Mouse (Mus musculus) MEL-GATA-1-ER (cell line): ENCODE measurements around the gene A530032D15Rik.
"Not testable (repeated sequence)": the region's sequence is repeated elsewhere in the genome, so short reads cannot be mapped to it uniquely, and the experiment has no call there.

ENCODE experiments used
- DNase-seq: peaks from one replicate; pipeline ENCODE4 v3.0.0-alpha.2; 2012; ENCODE audit warnings: low read depth; ENCODE audit errors: extremely low read depth

Gene A530032D15Rik

DNA sequence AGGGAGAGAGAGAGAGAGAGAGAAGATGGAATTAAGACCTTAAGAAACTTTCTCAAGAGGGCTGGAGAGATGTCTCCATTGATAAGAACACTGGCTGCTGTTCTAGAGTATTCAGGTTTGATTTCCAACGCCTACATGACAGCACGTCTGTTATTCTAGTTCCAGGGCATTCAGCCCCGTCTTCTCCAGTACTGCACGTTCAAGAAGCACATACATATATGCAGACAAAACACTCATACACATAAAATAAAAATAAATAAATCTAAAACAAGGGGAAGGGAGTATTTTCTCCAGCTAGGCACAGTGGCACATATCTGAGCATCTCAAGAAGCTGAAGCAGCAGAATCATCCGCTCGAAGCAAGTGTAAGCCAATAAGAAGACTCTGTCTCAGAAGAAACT is 73.9 kb downstream of the A530032D15Rik start:
- not testable (repeated sequence) for DNase-seq

DNA sequence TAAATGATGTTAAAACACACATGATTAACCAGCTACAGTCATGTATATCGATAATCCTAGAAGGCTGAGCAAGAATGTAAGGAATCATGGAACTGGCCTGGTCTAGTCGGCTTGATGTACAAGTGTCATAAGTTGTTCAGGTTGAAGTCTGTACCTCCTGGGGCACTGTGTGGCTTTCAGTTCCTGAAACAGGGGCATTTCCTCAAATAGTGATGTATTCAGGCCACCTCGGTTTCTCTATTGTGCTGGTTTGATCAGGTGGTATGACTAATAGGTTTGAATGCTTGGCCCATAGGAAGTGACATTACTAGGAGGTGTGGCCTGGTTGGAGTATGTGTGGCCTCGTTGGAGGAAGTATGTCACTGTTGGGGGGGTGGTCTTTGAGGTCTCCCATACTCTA is 75.3 kb downstream of the A530032D15Rik start:
- DNase-seq: not testable (repeated sequence)

DNA sequence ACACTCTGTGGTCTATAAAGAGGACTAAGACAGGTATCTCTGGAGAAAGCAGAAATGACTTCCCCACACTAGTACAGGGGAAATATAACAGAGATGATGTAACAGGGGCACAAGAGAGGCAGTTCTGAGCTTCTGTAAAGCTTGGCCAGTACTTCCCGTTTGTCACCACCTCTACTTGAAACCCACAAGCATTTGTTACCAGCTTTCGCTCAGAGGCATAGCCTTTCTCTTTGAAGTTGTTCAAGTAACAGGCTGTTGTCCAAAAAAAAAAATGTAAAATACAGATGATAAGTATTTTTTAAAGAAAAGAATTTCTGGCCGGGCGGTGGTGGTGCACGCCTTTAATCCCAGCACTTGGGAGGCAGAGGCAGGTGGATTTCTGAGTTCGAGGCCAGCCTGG is 76.0 kb downstream of the A530032D15Rik start:
- DNase-seq: not testable (repeated sequence)
